In the genomic region with DNA sequence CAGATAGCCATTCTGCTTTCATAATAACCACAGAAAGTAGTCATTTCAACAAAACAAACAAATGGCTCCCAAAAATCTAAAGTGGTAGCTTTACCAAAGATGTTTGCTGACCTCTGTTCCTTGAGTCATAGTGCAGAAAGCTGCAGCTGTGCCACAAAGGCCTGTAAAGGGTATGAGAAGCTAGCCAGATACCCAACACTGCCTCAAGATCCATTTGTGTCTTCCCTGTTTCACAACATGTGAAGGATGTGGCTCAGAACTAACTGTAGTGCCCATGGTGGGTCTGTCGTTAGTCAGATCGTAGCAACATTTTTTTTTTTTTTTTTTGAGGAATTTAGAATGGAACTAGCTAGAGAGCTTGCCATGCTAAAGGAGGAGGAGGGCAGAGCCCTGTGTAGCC, we compare ENCODE assay signal across 25 mouse cellular contexts.
"Had no signal": no experiment of that assay in that cellular context is flagged by ENCODE, and none has a peak within 500 bp of the region (broad histone marks: within the 10 kb centered on the region; RNA-seq: fewer than 3 reads in every experiment).

No protein-coding gene starts in this region.

- H3K4me2 ChIP-seq: heart, embryonic 11.5 days; hindbrain, embryonic 12.5 days; hindbrain, embryonic 14.5 days; intestine, embryonic 15.5 days; limb, embryonic 12.5 days; liver, embryonic 11.5 days; liver, embryonic 13.5 days had no signal

- H3K27me3 ChIP-seq: hindbrain, embryonic 12.5 days; intestine, embryonic 15.5 days; limb, embryonic 12.5 days; liver, embryonic 13.5 days had no signal

- DNase-seq: gastrocnemius, adult 2 months; gastrocnemius, postnatal 10 days; gastrocnemius, postnatal 25 days; heart, adult 18-20 months; heart, postnatal 10 days; heart, postnatal 4 days; kidney, adult 18-20 months; kidney, adult 8-10 months; kidney, postnatal 10 days; kidney, postnatal 25 days; kidney, postnatal 4 days; liver; liver, embryonic 13.5 days had no signal

- H3K4me3 ChIP-seq: gastrocnemius, adult 2 months; hindbrain, embryonic 10.5 days; hindbrain, embryonic 12.5 days; intestine, embryonic 15.5 days; left cerebral cortex, adult 2 months; limb, embryonic 10.5 days; limb, embryonic 12.5 days; liver, embryonic 13.5 days had no signal

- H3K9ac ChIP-seq: hindbrain, embryonic 12.5 days; hindbrain, embryonic 14.5 days; intestine, embryonic 15.5 days; limb, embryonic 12.5 days; liver, embryonic 13.5 days had no signal

- H3K4me1 ChIP-seq: intestine, embryonic 15.5 days; limb, embryonic 12.5 days; liver, embryonic 13.5 days had no signal

- H3K9me3 ChIP-seq: hindbrain, embryonic 10.5 days; hindbrain, embryonic 12.5 days; intestine, embryonic 15.5 days; limb, embryonic 10.5 days; limb, embryonic 12.5 days; liver, embryonic 13.5 days had no signal

- ATAC-seq: hindbrain, embryonic 16.5 days; inflammation-experienced regulatory T-cells, adult 6 months; intestine, embryonic 15.5 days; intestine, postnatal 0 days had no signal

- H3K27ac ChIP-seq: gastrocnemius, adult 2 months; hindbrain, embryonic 10.5 days; hindbrain, embryonic 14.5 days; intestine, embryonic 15.5 days; left cerebral cortex, adult 2 months; limb, embryonic 10.5 days; limb, embryonic 12.5 days; liver, embryonic 13.5 days had no signal
